Mouse (Mus musculus): ENCODE measurements around the gene Zfp683.

Zfp683 gene

GRCm38 (mm10) chr4:134091225-134091529 is 37.5 kb downstream of the Zfp683 start:
- DNase-seq (ENCODE audit: low read depth, low spot score), result no peak

GRCm38 (mm10) chr4:134092382-134093288 is 39.0 kb downstream of the Zfp683 start:
- DNase-seq (ENCODE audit: low read depth, low spot score), result peak; percentile 56

DNA sequence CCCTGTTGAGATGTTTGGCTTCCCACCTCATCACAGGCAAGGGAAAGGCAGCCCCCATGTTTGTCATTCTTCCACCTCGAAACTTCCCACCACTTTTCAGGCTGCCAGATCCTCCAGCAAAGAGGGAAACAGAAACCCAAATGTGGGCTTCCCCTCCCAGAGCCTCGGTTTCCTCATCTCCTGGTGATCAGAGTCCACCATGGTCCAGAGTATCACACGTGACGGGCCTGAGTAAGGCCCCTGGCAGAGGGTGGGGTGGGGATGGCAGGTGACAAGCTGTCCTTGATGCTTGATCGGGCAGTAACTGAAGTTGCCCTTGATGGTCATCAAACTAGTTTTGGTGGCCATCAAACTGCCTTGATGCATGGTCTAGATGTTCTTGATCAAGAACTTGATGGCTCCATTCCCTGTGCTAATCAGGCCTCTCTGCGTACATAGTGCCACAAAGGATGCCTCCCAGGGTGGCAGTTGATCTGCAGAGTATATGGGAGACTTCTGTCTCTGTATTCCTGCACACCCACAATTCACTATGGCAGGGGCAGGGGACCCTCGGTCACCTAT is 40.4 kb downstream of the Zfp683 start:
- DNase-seq (ENCODE audit: low read depth, low spot score), result no peak

DNA sequence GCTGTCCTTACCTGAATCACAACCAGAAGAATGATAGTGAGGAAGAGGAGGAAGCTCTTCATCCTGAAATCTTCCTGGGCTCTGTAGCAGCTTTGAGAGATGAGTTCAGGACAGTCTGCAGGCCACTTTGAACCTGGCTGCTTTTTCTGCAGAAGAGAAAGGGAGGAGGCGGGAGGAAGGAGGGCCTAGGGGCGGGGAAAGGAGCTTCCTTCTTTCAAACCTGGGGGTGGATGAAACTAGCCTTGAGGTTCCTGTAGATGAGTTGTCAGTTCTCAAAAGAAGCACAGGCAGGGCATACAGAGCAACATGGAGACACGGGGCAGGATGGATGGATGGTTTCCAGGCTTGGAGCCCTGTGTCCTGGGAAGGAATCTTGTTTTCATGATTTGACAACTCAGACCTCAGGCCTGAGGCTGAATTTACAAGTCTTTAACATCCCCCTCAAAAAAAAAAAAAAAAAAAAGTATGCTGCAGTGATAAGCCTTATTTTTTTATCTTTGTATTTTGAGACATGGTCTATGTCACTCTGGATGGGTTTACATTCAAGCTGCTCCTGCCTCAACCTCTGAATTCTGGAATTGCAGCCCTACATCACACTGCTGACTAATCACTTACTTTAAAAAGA is 41.4 kb downstream of the Zfp683 start, which contains the start of gene Cd52:
Gene Cd52, minus strand, starts transcription at position 160 of the 625 bp plus-strand sequence.
- no peak for DNase-seq (ENCODE audit: low read depth, low spot score)

DNA sequence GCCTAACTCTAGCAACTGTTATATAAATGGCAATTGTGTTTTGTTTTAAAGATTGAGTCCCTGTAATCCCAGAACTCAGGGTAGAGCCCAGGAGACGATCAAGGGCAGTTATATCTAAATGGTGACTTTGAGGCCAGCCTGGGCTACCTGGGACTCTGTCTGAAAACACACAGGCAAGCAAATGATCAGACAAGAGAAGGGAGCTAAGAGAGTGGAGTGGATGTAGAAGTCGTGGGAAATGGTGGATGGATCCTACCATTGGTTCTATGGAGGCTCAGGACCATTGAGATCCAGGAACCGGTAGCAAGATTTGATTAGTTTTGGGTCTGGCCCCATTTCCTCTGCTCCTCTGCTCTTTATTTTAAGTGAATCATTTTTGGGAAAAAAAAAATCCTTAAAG is 42.5 kb downstream of the Zfp683 start:
- no peak for DNase-seq (ENCODE audit: low read depth, low spot score)

GRCm38 (mm10) chr4:134097015-134097608 is 43.5 kb downstream of the Zfp683 start:
- no peak for DNase-seq (ENCODE audit: low read depth, low spot score)

DNA sequence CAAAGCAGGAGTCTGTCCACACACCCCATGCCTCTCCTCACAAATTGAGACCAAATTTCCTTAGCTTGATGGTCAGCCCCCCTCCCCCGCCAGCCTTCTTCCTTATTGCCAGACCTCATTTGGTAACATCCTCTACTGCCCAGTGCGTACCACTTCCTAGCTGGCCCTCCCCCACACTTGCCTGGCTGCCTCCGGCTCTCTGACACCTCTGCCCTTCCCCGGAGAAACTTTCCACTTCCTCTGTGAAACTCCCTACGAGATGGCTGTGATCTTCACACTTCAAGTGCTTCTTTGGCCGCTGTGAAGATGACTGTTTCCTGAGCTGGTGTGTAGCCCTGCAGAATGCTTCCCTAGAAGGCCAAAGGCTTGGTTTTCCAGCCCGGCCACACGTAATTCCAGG is 45.0 kb downstream of the Zfp683 start:
- no peak for DNase-seq (ENCODE audit: low read depth, low spot score)

- no peak for DNase-seq (ENCODE audit: low read depth, low spot score)
Observed at GRCm38 (mm10) chr4:134100245-134100644, 46.6 kb downstream of the Zfp683 start.

- peak; percentile 91 for DNase-seq (ENCODE audit: low read depth, low spot score)
Observed at GRCm38 (mm10) chr4:134101979-134102741, 48.5 kb downstream of the Zfp683 start, which contains the start of gene Ubxn11. Ubxn11 (plus strand) TSS chr4:134102570.

GRCm38 (mm10) chr4:134102742-134103119 is 49.1 kb downstream of the Zfp683 start:
- no peak for DNase-seq (ENCODE audit: low read depth, low spot score)

GRCm38 (mm10) chr4:134106105-134106504 is 52.5 kb downstream of the Zfp683 start:
- no peak for DNase-seq (ENCODE audit: low read depth, low spot score)

DNA sequence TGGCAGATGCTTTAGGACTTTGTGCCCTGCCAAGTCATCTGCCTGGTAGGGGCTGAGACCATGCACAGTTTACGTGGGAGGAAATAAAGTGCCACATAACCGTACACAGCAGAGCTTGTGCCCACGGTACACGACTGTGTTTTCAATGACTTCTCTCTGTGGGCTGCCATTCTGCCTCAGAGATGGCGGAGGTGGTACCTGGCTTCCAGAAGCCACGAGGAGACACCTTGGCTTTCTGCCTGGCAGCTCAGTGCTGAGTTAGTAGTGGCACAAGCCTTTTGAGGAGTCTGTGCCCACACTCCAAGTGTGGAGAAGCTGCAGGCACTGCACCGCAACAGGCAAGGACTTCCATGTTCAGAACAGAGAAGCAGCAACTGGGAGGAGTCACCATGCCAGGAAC is 54.1 kb downstream of the Zfp683 start:
- no peak for DNase-seq (ENCODE audit: low read depth, low spot score)

DNA sequence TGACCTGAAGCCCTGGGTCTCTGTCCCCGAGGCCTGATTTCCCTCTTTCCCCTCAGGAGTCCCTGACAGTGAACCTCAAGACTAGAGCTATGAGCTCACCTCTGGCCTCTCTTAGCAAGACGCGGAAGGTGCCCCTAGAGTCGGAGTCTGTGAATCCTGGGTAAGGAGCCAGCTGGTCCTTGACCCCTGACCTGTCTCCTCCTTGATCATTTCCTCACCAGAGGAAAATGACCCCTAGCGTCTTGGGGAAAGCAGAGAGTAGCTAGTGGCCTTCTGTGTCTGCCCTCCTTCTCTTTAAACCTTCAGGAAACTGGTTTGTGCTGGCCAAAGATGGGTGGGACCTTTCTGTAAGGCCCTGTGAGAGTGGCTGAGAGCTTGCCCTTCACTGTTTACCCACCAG is 54.6 kb downstream of the Zfp683 start:
- DNase-seq (ENCODE audit: low read depth, low spot score), result no peak
